11 mouse cellular contexts compared by ENCODE assay signal in genomic region chr7:98388881-98389501, GRCm38 (mm10). TPM values are rescaled to one million over a fixed set of nuclear protein-coding genes. Genes with fewer than 3 reads are reported as not detected.
A peak's percentile ranks its signal among the peaks of the same experiment; 100 is the strongest.
DNase-seq lines count a peak whose midpoint lies in the region; ATAC-seq lines count a peak whose summit lies in the region.
"Had no signal": no experiment of that assay in that cellular context is flagged by ENCODE, and none has a peak within 500 bp of the region (broad histone marks: within the 10 kb centered on the region; RNA-seq: fewer than 3 reads in every experiment).

No protein-coding gene starts in this region.

- H3K27me3 ChIP-seq in midbrain, embryonic 15.5 days (replicated peaks), result no peaks in the 10 kb centered on the region
- no peaks in the 10 kb centered on the region for H3K27me3 ChIP-seq in midbrain, embryonic 13.5 days
- no peaks in the 10 kb centered on the region for H3K27me3 ChIP-seq in kidney, embryonic 15.5 days
- H3K27me3 ChIP-seq: limb, embryonic 13.5 days had no signal

- no peaks in the 10 kb centered on the region for H3K9me3 ChIP-seq in midbrain, embryonic 15.5 days
- no peaks in the 10 kb centered on the region for H3K9me3 ChIP-seq in midbrain, embryonic 13.5 days
- no peaks in the 10 kb centered on the region for H3K9me3 ChIP-seq in kidney, embryonic 15.5 days (replicated peaks)
- H3K9me3 ChIP-seq: limb, embryonic 13.5 days had no signal

- H3K27ac ChIP-seq in midbrain, embryonic 15.5 days, result no peak overlapping the region
- H3K27ac ChIP-seq in midbrain, embryonic 13.5 days, result no peak overlapping the region
- H3K27ac ChIP-seq in kidney, embryonic 15.5 days, result no peak overlapping the region
- H3K27ac ChIP-seq: limb, embryonic 13.5 days had no signal

- H3K9ac ChIP-seq in midbrain, embryonic 15.5 days, result no peak overlapping the region
- no peak overlapping the region for H3K9ac ChIP-seq in midbrain, embryonic 13.5 days (replicated peaks)
- no peak overlapping the region for H3K9ac ChIP-seq in kidney, embryonic 15.5 days
- H3K9ac ChIP-seq: limb, embryonic 13.5 days had no signal

- ATAC-seq in midbrain, embryonic 15.5 days (replicated peaks), result 0 out of 2 replicates have a peak, but pooled peaks have one; percentile 24
- no peak for ATAC-seq in midbrain, embryonic 13.5 days
- ATAC-seq in kidney, embryonic 15.5 days (replicated peaks; ENCODE audit: low FRiP score), result no peak

- DNase-seq in cerebellum, postnatal 10 days, result peak; percentile 78 to 84
- no peak for DNase-seq in cerebellum, postnatal 4 days (ENCODE audit: low spot score in 2 of 2)
- DNase-seq in heart, adult 8-10 months (ENCODE audit: low spot score), result peak; percentile 36
- DNase-seq in lung, postnatal 14 days, result peak; percentile 37
- no peak for DNase-seq in retina, embryonic 14.5 days (ENCODE audit: low spot score)
- DNase-seq: cerebellum, adult 2 months had no signal

- H3K4me3 ChIP-seq in midbrain, embryonic 15.5 days, result no peak overlapping the region
- H3K4me3 ChIP-seq in midbrain, embryonic 13.5 days (replicated peaks), result no peak overlapping the region
- H3K4me3 ChIP-seq in kidney, embryonic 15.5 days (replicated peaks), result no peak overlapping the region
- H3K4me3 ChIP-seq: limb, embryonic 13.5 days had no signal

- no peak overlapping the region for H3K4me2 ChIP-seq in midbrain, embryonic 15.5 days
- no peak overlapping the region for H3K4me2 ChIP-seq in midbrain, embryonic 13.5 days (replicated peaks)
- H3K4me2 ChIP-seq in kidney, embryonic 15.5 days, result no peak overlapping the region
- H3K4me2 ChIP-seq: limb, embryonic 13.5 days had no signal

- peaks cover 9% of the 10 kb centered on the region for H3K4me1 ChIP-seq in midbrain, embryonic 15.5 days
- H3K4me1 ChIP-seq in midbrain, embryonic 13.5 days (replicated peaks), result peaks cover 7% of the 10 kb centered on the region; the same call in 1 of the 2 replicates
- H3K4me1 ChIP-seq in kidney, embryonic 15.5 days, result peaks cover 18% of the 10 kb centered on the region

- H3K36me3 ChIP-seq in midbrain, embryonic 15.5 days (replicated peaks), result no peaks in the 10 kb centered on the region
- H3K36me3 ChIP-seq in midbrain, embryonic 13.5 days, result no peaks in the 10 kb centered on the region
- H3K36me3 ChIP-seq in kidney, embryonic 15.5 days, result no peaks in the 10 kb centered on the region
- H3K36me3 ChIP-seq: limb, embryonic 13.5 days had no signal

- WGBS in midbrain, embryonic 15.5 days, result 71% methylated on average over 12 of the region's 12 CpGs
- 77% methylated on average over 12 of the region's 12 CpGs for WGBS in midbrain, embryonic 13.5 days
- WGBS in kidney, embryonic 15.5 days, result 82% methylated on average over 12 of the region's 12 CpGs

RNA-seq across cellular contexts. Expression of gene Tsku, which starts 27.9 kb away (rescaled TPM):
- 8.5 and 8.9 TPM in 2 replicates for polyA plus RNA-seq in midbrain, embryonic 15.5 days (2015; fragmentation: Nextera tagmentation; extraction: Ambion mirVana)
- 6.7 and 7.2 TPM in 2 replicates for polyA plus RNA-seq in midbrain, embryonic 13.5 days (2015; fragmentation: Nextera tagmentation; extraction: Ambion mirVana)
- total RNA-seq in heart, adult 8-10 months (2022), result 1 to 10 TPM; 1.9 to 2.8 (median 2.5) TPM
- 8.7 and 10.0 TPM in 2 replicates for polyA plus RNA-seq in kidney, embryonic 15.5 days (2015; fragmentation: Nextera tagmentation; extraction: Ambion mirVana)

RNA-seq across cellular contexts. Expression of gene Gucy2d, which starts 51.2 kb away (rescaled TPM):
- 0.09 TPM in 1 of 2 replicates, not detected in the other for polyA plus RNA-seq in midbrain, embryonic 15.5 days (2015; fragmentation: Nextera tagmentation; extraction: Ambion mirVana)
- polyA plus RNA-seq in midbrain, embryonic 13.5 days (2015; fragmentation: Nextera tagmentation; extraction: Ambion mirVana), result not detected in 2 replicates
- total RNA-seq in heart, adult 8-10 months (2022), result under 1 TPM in 3 of 4 experiments, not detected in 1; 0.12 to 0.20 (median 0.16) TPM
- 0.10 TPM in 1 of 2 replicates, not detected in the other for polyA plus RNA-seq in kidney, embryonic 15.5 days (2015; fragmentation: Nextera tagmentation; extraction: Ambion mirVana)
- polyA plus RNA-seq: kidney, embryonic 16.5 days; limb, embryonic 13.5 days had no signal

Comparison
In these comparisons a context has a peak if more than half of its experiments do, and no peak if none do; other contexts are left out.
1. DNase-seq: peak in cerebellum, postnatal 10 days (2 of 2), heart, adult 8-10 months (single experiment) and lung, postnatal 14 days (single experiment); none in cerebellum, postnatal 4 days (0 of 2) and retina, embryonic 14.5 days (single experiment).